Mouse (Mus musculus): ENCODE results near the gene Cenpb. TPM values are rescaled to one million over a fixed set of nuclear protein-coding genes. Genes with fewer than 3 reads are reported as not detected.

Cenpb gene
- total RNA-seq, 2 experiments from 2014 or later = 103 to 108 TPM

DNA sequence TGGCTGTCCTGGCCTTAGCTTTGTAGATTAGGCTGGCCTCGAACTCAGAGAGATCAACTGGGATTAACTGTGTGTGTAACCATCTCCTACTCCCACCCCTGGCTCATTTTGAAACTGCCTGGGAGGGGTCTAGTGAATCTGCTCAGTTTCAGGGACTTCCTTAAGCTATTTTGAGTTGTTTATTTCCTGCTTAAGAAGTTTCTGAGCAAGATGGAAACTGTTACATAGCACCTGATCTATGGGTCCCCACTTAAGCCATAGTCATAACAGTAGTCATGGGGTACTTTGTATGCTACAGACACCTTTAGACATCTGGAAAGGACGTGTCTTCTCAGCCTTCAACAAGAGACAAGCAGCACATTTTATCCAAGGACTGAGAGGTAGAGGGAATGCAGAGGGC is 20.8 kb upstream of the Cenpb start:
- intact Hi-C loops (cut with DNase I) = no loop called here
- DNase-seq = no peak

DNA sequence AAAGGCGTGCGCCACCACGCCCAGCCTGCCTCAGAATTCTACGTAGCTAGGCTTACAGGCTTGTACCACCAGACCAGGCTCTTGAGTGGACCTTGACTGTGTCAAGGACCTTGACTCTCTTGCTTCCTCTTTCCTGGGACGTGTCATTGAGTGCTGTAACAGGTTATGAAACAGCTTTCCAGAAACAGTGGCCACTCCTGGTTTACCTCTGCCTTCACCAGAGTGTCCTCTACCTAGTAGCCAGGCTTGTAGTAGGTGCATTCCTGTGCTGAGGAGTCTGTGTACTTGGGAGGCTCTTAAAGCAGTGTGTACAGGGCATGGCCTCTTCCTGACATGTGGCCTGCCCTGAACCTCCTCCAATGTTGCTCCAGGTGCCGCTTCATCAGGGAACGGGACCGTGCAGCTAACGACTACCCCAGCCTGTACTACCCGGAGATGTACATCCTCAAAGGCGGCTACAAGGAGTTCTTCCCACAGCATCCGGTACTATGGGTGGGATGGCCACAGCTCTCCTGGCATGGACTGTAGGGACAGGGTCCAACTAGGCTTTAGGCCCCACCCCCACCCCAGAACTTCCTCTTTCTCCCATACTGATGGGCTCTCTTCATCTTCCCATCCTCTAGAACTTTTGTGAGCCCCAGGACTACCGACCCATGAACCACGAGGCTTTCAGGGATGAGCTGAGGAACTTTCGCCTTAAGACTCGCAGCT is 16.9 kb upstream of the Cenpb start:
- no peak for DNase-seq
- intact Hi-C loops (cut with DNase I) = no loop called here

- no peak for DNase-seq
- intact Hi-C loops (cut with DNase I) = no loop called here
Measured at GRCm38 (mm10) chr2:131191005-131191390, 11.1 kb upstream of the Cenpb start.

DNA sequence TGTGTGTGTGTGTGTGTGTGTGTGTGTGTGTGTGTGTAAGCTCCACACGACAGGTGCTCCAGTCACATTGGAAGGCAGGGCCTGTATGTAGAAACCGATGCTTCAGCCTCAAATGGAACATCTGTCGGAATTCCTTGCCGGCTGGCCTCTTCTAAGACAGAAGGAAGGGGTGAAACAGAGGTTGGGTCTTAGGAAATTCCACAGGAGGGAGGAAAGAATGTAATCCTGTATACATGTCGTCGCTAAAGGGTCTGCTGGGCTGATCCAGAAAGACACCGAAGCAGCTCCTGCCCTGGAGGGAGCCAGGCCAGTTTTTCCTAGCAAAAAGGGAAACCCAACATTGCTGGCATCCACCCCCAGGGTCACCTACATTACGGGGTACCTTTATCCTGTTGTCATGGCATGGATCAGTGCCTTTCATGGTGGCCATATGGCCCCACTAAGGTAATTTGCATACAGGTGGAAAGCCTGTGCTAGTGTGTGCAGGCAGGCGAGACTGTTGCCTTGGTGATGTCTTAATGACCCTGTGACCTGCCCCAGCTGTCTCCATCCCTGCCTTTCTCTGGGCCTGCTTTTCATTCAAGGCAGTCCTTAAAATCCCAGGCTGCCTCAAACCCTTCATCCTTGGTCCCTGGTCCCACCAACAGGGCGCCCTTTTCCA is 10.6 kb upstream of the Cenpb start:
- DNase-seq = peak; percentile 30
- intact Hi-C loops (cut with DNase I) = no loop called here

- intact Hi-C loops (cut with DNase I) = no loop called here
- no peak for DNase-seq
Measured at GRCm38 (mm10) chr2:131189521-131190309, 9.8 kb upstream of the Cenpb start.

DNA sequence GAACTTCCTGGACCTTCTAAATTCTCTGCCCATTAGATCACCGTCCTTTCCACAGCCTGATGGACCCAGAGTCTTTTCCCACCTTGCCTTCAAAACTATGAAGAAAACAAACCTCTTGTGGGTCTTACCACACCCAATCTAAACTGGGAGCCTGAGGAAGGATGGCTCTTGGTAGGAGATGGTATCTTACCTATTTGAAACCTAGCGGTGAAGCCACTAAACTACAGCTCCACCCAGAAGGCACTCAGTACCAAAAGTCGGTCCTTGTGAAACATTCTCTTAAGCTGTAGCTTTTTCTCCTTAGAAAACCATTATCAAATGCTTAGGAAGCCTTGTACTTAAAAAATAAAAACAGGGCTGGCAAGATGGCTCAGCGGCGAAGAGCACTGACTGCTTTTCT is 8.4 kb upstream of the Cenpb start:
- intact Hi-C loops (cut with DNase I) = no loop called here

DNA sequence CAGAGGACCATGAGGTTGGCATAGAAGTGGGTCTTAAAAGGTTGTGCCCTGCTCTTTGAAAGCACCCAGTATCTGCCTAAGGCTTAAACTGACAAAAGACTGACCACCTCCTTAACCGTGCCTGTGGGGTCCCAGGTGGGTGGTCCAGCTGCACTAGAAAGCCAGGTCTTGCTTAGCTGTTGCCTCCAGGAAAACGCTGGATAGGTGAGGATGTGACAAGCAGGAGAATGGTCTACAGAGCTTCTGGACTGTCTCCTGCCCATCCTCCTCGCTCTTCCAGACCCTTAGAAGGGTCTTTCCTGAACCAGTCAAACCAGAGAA is 7.7 kb upstream of the Cenpb start:
- intact Hi-C loops (cut with DNase I) = no loop called here
- no peak for DNase-seq

More for the DNA sequence above, 8.4 kb upstream of the Cenpb start:
- no peak for DNase-seq

- intact Hi-C loops (cut with DNase I) = no loop called here
- peak; percentile 90 for DNase-seq
Measured at GRCm38 (mm10) chr2:131186771-131187601, 7.1 kb upstream of the Cenpb start, which contains the start of the genes Cdc25b and Spef1. Gene Cdc25b (plus strand): TSS chr2:131186949. Gene Spef1 (minus strand): TSS chr2:131187282.

DNA sequence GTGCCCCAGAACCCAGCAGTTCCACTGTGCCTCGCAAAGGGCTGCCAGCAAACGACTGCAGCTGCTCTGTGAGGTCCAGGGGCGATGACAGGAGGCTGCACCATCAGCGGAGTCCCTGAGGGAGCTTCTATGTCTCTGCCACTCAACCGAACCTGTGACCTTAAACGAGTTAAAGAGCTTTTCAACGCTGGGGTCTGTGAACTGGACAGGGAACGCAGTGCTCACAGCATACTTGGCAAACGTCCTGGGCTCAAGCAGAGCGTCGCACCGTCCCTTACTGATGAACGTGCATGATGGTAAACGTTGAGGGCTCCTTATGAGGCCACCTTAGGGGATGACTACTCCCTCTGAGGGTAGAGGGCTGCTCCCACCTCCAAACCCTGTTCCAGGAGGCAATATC is 6.5 kb upstream of the Cenpb start:
- peak; percentile 24 for DNase-seq
- intact Hi-C loops (cut with DNase I) = no loop called here

DNA sequence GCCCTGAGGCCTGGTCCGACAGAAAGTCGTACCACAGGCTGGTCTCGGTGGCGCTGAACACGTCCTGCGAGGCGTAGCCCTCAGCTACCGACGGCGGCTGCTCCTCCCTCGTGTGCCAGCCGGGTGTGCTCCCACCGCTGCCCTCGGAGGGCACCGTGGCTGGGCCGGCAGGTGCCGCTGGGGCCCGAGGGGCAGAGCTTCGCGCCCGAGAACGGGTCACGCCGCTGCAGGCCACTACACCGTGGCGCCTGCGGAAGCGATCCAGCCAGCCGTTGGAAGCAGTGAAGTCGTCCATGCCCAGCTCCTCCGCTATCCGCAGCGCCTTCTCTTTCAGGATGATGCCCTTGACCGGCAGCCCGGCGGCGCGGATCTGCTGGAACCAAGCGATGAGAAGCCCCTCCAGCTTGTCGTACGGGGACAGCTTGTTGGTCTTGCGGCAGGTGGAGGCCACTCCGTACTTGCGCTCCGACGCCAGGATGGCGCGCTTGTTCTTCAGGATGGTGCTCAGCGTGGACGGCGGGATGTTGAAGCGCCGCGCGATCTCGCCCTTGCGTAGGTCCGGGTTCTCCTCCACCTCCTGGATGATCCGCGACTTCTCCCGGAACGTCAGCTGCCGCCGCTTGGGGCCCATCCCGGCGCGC is 501 bp downstream of the Cenpb start:
- DNase-seq = peak; percentile 71
- intact Hi-C loops (cut with DNase I) = no loop called here

DNA sequence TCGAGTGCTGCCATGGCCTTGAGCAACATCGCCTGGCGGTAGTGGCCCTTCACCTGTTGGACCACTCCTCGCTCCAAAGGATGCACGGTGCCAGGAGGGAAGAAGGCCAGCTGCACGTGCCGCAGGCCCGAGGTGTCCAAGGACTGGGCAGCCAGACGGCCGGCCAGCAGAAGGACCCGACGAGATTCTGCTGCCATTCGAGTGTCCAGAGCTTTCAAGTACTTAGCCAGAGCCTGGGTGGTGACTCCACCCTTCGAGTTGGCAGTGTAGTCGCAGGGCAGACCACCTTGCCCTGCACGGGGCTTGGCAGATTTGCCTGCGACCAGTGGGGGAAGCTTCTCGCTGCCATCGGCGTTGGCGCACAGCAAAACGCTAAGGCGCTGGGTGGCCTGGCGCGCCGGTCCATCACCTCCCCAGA is 1.0 kb downstream of the Cenpb start:
- intact Hi-C loops (cut with DNase I) = no loop called here
- DNase-seq = peak; percentile 35

DNA sequence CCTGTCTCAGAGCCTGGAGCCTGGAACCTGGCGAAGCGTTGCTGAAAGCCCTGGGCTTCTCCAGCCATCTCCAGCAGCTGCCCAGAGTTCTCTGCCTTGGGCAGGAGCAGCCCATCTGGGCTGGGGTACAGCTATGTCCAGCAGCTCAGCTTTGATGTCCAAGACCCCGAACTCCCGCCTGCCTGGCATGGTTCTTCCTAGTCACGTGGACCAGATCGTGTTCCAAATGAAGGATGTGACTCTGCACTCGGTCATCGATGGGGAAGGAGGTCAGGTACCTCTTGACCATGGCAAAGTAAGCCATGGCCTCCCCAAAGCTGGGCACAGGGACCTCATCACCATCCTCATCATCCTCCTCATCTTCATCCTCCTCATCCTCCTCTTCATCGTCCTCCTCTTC is 1.9 kb downstream of the Cenpb start:
- intact Hi-C loops (cut with DNase I) = no loop called here
- no peak for DNase-seq

GRCm38 (mm10) chr2:131176491-131176890 is 3.4 kb downstream of the Cenpb start:
- DNase-seq = no peak
- intact Hi-C loops (cut with DNase I) = no loop called here

- intact Hi-C loops (cut with DNase I) = no loop called here
- DNase-seq = no peak
Measured at GRCm38 (mm10) chr2:131175945-131176309, 3.9 kb downstream of the Cenpb start.

DNA sequence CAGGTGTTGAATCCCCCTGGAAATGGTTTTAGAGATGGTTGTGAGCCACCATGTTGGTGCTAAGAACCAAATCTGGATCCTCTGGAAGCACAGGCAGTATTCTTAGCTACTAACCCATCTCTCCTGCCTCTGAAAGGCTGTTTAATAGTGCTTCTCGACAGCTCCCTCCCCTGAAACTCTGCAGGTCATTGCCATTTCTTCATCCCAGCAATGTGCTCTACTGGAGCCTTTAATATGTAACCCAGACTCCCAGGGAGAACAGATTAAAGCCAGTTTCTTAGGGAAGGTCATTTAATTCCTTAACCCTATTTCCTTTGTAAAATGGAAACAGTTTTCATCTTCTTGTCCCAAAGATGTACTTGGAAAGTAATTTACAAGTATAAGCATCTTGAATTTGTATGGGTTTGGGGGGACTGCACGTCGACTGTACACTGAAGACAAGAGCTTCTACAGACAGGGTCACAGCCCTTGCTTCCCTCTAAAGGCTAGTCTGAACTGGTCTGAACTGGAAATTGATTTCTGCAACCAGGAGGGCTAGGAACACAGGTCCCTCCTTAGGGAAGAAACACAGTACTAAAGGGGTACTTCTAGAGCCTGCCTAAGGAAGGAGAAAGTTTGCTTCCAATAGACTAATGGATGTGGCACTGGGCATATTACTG is 4.5 kb downstream of the Cenpb start:
- intact Hi-C loops (cut with DNase I) = no loop called here
- DNase-seq = no peak

GRCm38 (mm10) chr2:131174700-131175099 is 5.2 kb downstream of the Cenpb start:
- intact Hi-C loops (cut with DNase I) = no loop called here
- DNase-seq = peak; percentile 41

DNA sequence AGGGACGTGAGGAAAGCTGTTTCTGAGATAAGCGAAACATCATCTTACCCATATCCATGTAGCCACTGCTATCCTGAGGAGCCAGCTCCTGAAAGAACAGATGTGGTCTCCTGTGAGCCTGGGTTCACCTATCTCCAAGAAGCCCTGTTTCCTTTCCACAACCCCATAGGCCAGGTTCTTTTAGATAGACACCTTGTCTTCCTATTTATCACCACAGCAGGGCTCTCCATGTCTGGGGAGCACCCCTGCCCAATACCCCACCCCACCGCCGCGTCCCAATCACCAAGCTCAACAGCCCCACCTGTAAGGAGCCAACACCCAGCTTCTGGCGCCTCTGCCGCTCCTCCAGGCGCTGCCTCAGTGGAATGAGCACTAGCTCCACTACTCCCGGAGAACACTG is 7.5 kb downstream of the Cenpb start:
- intact Hi-C loops (cut with DNase I) = no loop called here
- no peak for DNase-seq

- DNase-seq = peak; percentile 60
- intact Hi-C loops (cut with DNase I) = no loop called here
Measured at GRCm38 (mm10) chr2:131171401-131172104, 8.3 kb downstream of the Cenpb start.

- no peak for DNase-seq
- intact Hi-C loops (cut with DNase I) = no loop called here
Measured at GRCm38 (mm10) chr2:131170936-131171335, 8.9 kb downstream of the Cenpb start.
